Mouse (Mus musculus) G1E (cell line): ENCODE measurements around the gene Ifngr2. TPM values are rescaled to one million over a fixed set of nuclear protein-coding genes. Genes with fewer than 3 reads are reported as not detected.
A peak's percentile ranks its signal among the peaks of the same experiment; 100 is the strongest.

Source experiments
- ATAC-seq: 2 replicates; pipeline ENCODE4 v1.8.0; 2016; ENCODE audit warnings: mild to moderate bottlenecking; ENCODE audit not compliant: insufficient number of reproducible peaks, poor library complexity, low FRiP score, severe bottlenecking; ENCODE audit errors: extremely low read depth
- DNase-seq: peaks from one replicate; pipeline ENCODE4 v3.0.0; 2012; ENCODE audit warnings: low spot score
- H3K27me3 ChIP-seq: 2 replicates; pipeline ENCODE4 v1.6.1; 2012; ENCODE audit warnings: mild to moderate bottlenecking, low read length, inconsistent platforms; ENCODE audit not compliant: insufficient read depth
- H3K36me3 ChIP-seq: replicated peaks from 2 replicates; pipeline ENCODE3; 2012; ENCODE audit warnings: mild to moderate bottlenecking, inconsistent platforms
- H3K4me1 ChIP-seq: 2 replicates; pipeline ENCODE4 v1.6.1; 2012; ENCODE audit warnings: low read depth, low read length, inconsistent platforms, mixed read lengths; ENCODE audit not compliant: insufficient read depth
- H3K4me3 ChIP-seq: 2 replicates; pipeline ENCODE4 v1.5.1; 2012; ENCODE audit warnings: low read depth, mild to moderate bottlenecking, inconsistent platforms, low read length, moderate library complexity, mixed read lengths
- H3K9me3 ChIP-seq: replicated peaks from 2 replicates; pipeline ENCODE4 v1.6.1; 2012; ENCODE audit warnings: inconsistent platforms
- CTCF ChIP-seq: IDR thresholded peaks from 2 replicates; pipeline ENCODE4 v1.5.1; 2012; ENCODE audit warnings: low read depth, low read length, inconsistent platforms, mixed read lengths
- GATA1 ChIP-seq: IDR thresholded peaks from 2 replicates; pipeline ENCODE4 v1.6.1; 2012; ENCODE audit warnings: borderline replicate concordance, low read length, inconsistent platforms, mixed read lengths
- GATA2 ChIP-seq: IDR thresholded peaks from 2 replicates; pipeline ENCODE4 v1.6.1; 2012; ENCODE audit warnings: low read depth, low read length, inconsistent platforms, borderline replicate concordance
- POLR2AphosphoS5 ChIP-seq: IDR thresholded peaks from 2 replicates; pipeline ENCODE4 v1.6.1; 2012; ENCODE audit warnings: low read depth, low read length, inconsistent platforms; ENCODE audit not compliant: insufficient replicate concordance
- TAL1 ChIP-seq: conservative IDR thresholded peaks from 2 replicates; pipeline ENCODE4 v1.6.1; 2012; ENCODE audit warnings: low read depth, low read length, inconsistent platforms, mixed read lengths
- polyA plus RNA-seq: library from polyadenylated mRNA; stranded (reverse); fragments of >175 nt; gene quantifications from 2 replicates; pipeline ENCODE4 v1.2.3, GENCODE M21; 2012
- total RNA-seq, 2 experiments: library from RNA; stranded (forward) in 1 of 2; stranded (reverse) in 1 of 2; fragments of 200-1000 nt in 1 of 2; fragments of >200 nt in 1 of 2; fragmentation: Nextera tagmentation in 1 of 2; gene quantifications; 2 replicates each; pipeline ENCODE4 v1.2.3; 2014 to 2017

Gene Ifngr2
- total and polyA plus RNA-seq, 3 experiments, result 20.0 to 38.9 (median 20.8) TPM

DNA sequence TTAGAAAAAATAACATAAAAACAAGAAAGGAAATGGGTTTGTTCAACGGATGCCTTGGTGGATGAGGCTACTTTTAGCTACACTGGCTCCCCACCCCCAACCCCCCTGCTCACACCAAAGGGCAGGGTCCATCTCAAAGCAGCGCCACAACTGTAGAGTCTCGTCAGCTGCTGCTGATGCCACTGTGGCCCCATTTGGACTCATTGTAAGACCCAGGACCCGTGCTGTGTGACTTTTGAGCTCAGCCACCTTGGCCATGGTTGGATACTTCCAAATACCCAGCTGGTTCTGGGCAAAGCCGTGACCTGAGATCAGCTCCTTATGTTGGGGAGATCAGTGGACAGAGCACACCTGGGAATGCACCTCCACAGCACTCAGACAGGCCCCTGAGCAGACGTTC is 33.8 kb upstream of the Ifngr2 start:
- ATAC-seq (no peak), DNase-seq (no peak)
- Histone ChIP-seq H3K27me3 (no peaks in the 10 kb centered on the region), H3K4me3 (no peak overlapping the region), H3K4me1 (peaks cover 23% of the 10 kb centered on the region), H3K36me3 (peaks cover 21% of the 10 kb centered on the region), H3K9me3 (no peaks in the 10 kb centered on the region)
- TF ChIP-seq GATA1 (no peak), TAL1 (no peak)

DNA sequence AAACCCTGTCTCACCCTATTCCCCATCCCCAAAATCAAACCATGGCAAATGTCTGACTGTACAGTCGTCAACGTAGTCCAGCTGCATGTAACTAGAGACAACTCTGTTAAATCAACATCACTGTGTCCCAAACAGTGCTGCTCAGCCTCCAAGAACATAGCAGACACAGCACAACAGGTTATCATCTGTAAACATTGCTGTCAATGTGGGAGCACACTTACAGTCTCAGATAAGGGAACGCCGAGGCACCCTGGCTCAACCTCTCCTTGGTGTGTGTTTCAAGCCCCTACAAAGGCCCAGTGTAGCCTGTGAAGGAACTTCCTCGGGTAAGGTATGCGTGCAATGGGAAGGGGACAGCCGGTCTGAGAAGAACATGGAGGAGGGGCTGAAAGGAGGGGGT is 29.9 kb upstream of the Ifngr2 start:
- TF ChIP-seq CTCF (no peak), TAL1 (no peak), GATA1 (no peak), POLR2AphosphoS5 (no peak), GATA2 (no peak)
- DNase-seq (no peak), ATAC-seq (peak; percentile 1; the same call in 1 of the 2 replicates)
- Histone ChIP-seq H3K36me3 (no peaks in the 10 kb centered on the region), H3K4me1 (peaks cover 24% of the 10 kb centered on the region), H3K9me3 (no peaks in the 10 kb centered on the region), H3K4me3 (no peak overlapping the region), H3K27me3 (peaks cover 2% of the 10 kb centered on the region; the same call in 1 of the 2 replicates)

DNA sequence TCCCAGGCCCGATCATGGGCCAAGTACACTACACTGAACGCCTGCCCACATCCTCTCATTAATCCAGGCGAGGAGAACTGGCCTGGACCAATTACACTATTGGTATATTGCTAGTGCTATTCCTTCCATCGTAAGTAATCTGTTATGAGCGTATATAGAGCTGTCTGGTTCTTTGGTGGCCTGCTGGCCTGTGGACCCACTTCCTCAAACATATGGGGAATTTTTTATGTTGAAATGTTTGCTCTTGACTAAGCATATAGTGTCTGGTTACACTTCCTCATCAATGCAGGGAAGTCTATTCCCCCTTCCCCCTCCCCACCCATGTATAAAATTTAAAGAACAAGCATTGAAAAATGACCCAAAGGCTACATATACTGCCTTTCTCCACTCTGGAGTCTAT is 24.8 kb upstream of the Ifngr2 start:
- peaks cover 2% of the 10 kb centered on the region; the same call in 1 of the 2 replicates for H3K27me3 ChIP-seq
- TF ChIP-seq CTCF, result no peak
- no peak for TF ChIP-seq POLR2AphosphoS5
- no peak for TF ChIP-seq GATA2
- no peak for TF ChIP-seq GATA1
- no peak for TF ChIP-seq TAL1
- peaks cover 5% of the 10 kb centered on the region for H3K9me3 ChIP-seq
- peaks cover 54% of the 10 kb centered on the region for H3K4me1 ChIP-seq
- ATAC-seq (peak; percentile 58), DNase-seq (no peak)
- H3K36me3 ChIP-seq, result no peaks in the 10 kb centered on the region
- H3K4me3 ChIP-seq, result no peak overlapping the region

DNA sequence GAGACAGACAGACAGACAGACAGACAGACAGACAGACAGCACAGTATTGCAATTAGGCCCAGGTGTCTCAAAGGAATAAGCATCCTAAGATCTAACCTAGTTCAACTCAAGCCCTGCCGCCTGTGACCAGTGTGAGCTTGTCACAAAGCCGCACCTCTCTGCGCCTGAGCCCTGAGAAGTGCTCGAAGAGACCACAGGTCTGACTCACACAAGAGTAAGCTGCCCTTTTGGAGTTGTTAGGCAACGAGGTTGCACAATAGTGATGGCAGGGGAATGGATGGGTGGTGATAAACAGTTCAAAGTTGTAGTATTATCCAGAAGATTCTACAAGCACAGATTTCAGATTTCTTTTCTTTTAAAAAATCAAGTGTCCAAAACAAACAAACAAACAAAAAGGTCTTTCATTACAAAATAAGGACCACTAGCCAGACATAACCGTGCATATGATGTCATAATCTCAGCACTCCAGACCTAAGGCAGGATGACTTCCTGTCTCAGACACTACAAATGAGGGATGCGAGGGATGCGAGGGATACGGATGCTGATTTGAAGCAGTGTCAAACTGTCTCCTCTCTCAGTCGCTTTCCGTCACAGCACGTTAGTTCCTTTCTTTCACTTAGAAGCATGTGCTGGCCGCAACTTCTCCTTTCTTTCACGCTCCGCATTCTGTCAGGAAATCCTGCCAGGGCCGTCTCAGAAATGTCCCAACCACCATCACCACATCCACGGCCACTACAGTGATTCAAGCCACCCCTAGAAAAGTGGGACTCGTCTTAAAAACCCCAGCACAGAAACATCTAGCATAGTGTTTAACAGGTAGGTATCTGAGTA is 24.2 kb upstream of the Ifngr2 start:
- Histone ChIP-seq H3K4me1 (peaks cover 55% of the 10 kb centered on the region), H3K36me3 (no peaks in the 10 kb centered on the region), H3K27me3 (peaks cover 2% of the 10 kb centered on the region; the same call in 1 of the 2 replicates), H3K4me3 (no peak overlapping the region), H3K9me3 (peaks cover 5% of the 10 kb centered on the region)
- no peak for TF ChIP-seq GATA1
- no peak for TF ChIP-seq GATA2
- no peak for TF ChIP-seq CTCF
- TF ChIP-seq TAL1, result no peak
- TF ChIP-seq POLR2AphosphoS5, result no peak
- ATAC-seq (no peak), DNase-seq (no peak)

DNA sequence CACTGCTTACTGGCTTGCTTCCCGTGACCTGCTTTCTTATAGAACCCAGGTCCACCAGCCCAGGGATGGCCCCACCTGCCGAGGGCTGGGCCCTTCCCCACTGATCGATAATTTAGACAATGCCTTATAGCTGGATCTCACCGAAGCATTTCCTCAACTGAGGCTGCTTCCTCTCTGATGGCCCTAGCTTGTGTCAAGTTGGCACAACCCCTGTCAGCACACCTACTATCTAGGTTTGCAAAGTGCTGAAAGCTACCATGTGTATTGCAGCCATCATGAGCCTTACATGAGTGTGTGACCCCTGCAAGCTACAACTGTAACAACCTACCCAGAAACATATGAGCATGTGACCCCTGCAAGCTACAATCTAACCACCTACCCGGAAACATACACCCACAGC is 22.7 kb upstream of the Ifngr2 start:
- no peak for ATAC-seq
- H3K4me1 ChIP-seq, result peaks cover 65% of the 10 kb centered on the region
- H3K9me3 ChIP-seq, result peaks cover 5% of the 10 kb centered on the region
- no peak overlapping the region for H3K4me3 ChIP-seq
- DNase-seq, result no peak
- TF ChIP-seq GATA2, result no peak
- TF ChIP-seq TAL1, result no peak
- no peak for TF ChIP-seq POLR2AphosphoS5
- no peak for TF ChIP-seq GATA1
- TF ChIP-seq CTCF, result no peak
- H3K36me3 ChIP-seq, result no peaks in the 10 kb centered on the region
- peaks cover 2% of the 10 kb centered on the region; the same call in 1 of the 2 replicates for H3K27me3 ChIP-seq

DNA sequence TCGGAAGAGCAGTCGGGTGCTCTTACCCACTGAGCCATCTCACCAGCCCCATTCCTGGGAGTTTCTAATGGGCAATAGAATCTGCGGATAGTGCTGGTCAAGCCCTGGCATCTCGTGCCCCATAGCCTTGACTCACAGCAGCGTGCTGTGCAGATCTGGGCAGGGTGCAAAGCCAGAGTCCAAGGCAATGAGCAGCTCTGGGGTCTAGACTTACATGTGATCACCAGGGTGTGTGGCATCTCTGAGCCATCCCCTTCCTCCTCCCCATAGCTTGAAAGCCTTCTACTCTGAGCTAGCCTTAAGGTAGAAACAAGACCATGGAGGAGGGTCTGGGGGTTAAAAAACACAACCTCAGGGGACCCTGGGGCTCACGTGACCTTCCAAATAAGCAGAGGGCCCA is 20.6 kb upstream of the Ifngr2 start:
- H3K36me3 ChIP-seq, result no peaks in the 10 kb centered on the region
- no peak overlapping the region for H3K4me3 ChIP-seq
- no peaks in the 10 kb centered on the region for H3K27me3 ChIP-seq
- TF ChIP-seq GATA2 (no peak), POLR2AphosphoS5 (no peak), TAL1 (no peak), CTCF (no peak), GATA1 (no peak)
- DNase-seq (no peak), ATAC-seq (no peak)
- peaks cover 64% of the 10 kb centered on the region for H3K4me1 ChIP-seq
- H3K9me3 ChIP-seq, result peaks cover 5% of the 10 kb centered on the region

DNA sequence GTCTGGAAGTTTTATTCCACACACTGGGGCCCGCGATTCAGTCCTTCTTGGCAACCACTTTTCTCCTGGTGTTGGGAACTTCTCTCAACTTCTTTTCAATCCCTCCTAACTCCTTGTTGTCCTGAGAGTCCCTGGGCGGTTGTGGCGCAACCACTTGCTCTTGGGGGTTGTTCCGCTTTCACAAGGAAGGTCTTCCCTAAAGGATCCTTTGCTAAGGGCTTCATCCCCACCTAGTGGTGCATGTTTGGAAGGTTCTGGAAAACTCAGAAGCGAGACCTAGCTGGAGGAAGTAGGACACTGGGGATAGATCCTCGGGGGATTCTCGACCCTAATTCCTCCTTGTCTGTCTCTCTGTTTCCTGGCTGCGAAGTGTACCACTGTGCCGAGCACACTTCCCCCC is 19.8 kb upstream of the Ifngr2 start:
- Histone ChIP-seq H3K9me3 (peaks cover 5% of the 10 kb centered on the region), H3K4me3 (no peak overlapping the region; the same call in 1 of the 2 replicates), H3K4me1 (peaks cover 64% of the 10 kb centered on the region), H3K36me3 (no peaks in the 10 kb centered on the region), H3K27me3 (no peaks in the 10 kb centered on the region)
- TF ChIP-seq GATA2 (no peak), CTCF (no peak), GATA1 (no peak), TAL1 (no peak), POLR2AphosphoS5 (no peak)
- ATAC-seq (0 out of 2 replicates have a peak, but pooled peaks have one; percentile 2), DNase-seq (no peak)
